ENCODE assay signal across 8 mouse cellular contexts in genomic region chr4:97775059-97775458, GRCm38 (mm10). TPM values are rescaled to one million over a fixed set of nuclear protein-coding genes. Genes with fewer than 3 reads are reported as not detected.
DNase-seq lines count a peak whose midpoint lies in the region; ATAC-seq and TF ChIP-seq lines count a peak whose summit lies in the region.

No protein-coding gene starts in this region.

- H3K27ac ChIP-seq in intestine, embryonic 15.5 days: peak overlapping the region; percentile 82
- H3K27ac ChIP-seq in liver, adult 2 months (replicated peaks; ENCODE audit: insufficient read depth, low read depth, low read length): peak overlapping the region; percentile 43
- 0 out of 2 replicates have a peak overlapping the region, but pooled peaks have one; percentile 43 for H3K27ac ChIP-seq in midbrain, postnatal 0 days (ENCODE audit: low read depth, low read length)

- H3K79me2 ChIP-seq in liver, adult 2 months (ENCODE audit: control insufficient read depth, insufficient read depth, low read length): peaks cover 11% of the 10 kb centered on the region

- intact Hi-C loops in gastrocnemius, postnatal 36 days (cut with DNase I): loop anchor here (5.0 to 10.0 kb wide), 2 partner anchors 150 to 227 kb away; no protein-coding TSS in a partner anchor

- TF ChIP-seq POLR2A in liver, adult 2 months (IDR thresholded peaks at IDR 0.05; ENCODE audit: extremely low read depth, insufficient read depth, low read length): no peak

- no peaks in the 10 kb centered on the region; the same call in 1 of the 2 replicates for H3K9me3 ChIP-seq in erythroblast, embryonic 14.5 days (ENCODE audit: control insufficient read depth, low read length)
- no peaks in the 10 kb centered on the region for H3K9me3 ChIP-seq in intestine, embryonic 15.5 days
- H3K9me3 ChIP-seq in midbrain, postnatal 0 days (ENCODE audit: low read length): no peaks in the 10 kb centered on the region

- peak overlapping the region; percentile 34 for H3K4me3 ChIP-seq in erythroblast, embryonic 14.5 days (replicated peaks)
- peak overlapping the region; percentile 26 for H3K4me3 ChIP-seq in intestine, embryonic 15.5 days (replicated peaks)
- peak overlapping the region; percentile 17 for H3K4me3 ChIP-seq in liver, adult 2 months (ENCODE audit: insufficient read depth, low read depth, low read length)
- no peak overlapping the region; the same call in 1 of the 2 replicates for H3K4me3 ChIP-seq in midbrain, postnatal 0 days (ENCODE audit: low read depth, low read length)

- peak; percentile 60 to 76 for DNase-seq in gastrocnemius, postnatal 36 days
- DNase-seq in liver, adult 2 months (ENCODE audit: extremely low read depth, low read depth, low spot score): peak; percentile 83
- DNase-seq in midbrain, postnatal 0 days (ENCODE audit: low spot score): peak; percentile 83
- DNase-seq in testis, postnatal 14 days (ENCODE audit: low spot score): peak; percentile 89

- WGBS in intestine, embryonic 15.5 days: under 1% methylated on average over 13 of the region's 13 CpGs
- under 1% methylated on average over 13 of the region's 13 CpGs for WGBS in liver, adult 2 months
- WGBS in midbrain, postnatal 0 days: under 1% methylated on average over 13 of the region's 13 CpGs

- TF ChIP-seq CTCF in liver, adult 2 months (IDR thresholded peaks at IDR 0.05; ENCODE audit: low read depth, low read length): peak; percentile 23; the same call in 1 of the 2 replicates
- peak; percentile 24 for TF ChIP-seq CTCF in midbrain, postnatal 0 days (IDR thresholded peaks at IDR 0.05)

- H3K36me3 ChIP-seq in erythroblast, embryonic 14.5 days (ENCODE audit: control insufficient read depth): no peaks in the 10 kb centered on the region
- no peaks in the 10 kb centered on the region for H3K36me3 ChIP-seq in intestine, embryonic 15.5 days
- H3K36me3 ChIP-seq in liver, adult 2 months (ENCODE audit: control insufficient read depth, insufficient read depth, low read length): no peaks in the 10 kb centered on the region
- no peaks in the 10 kb centered on the region for H3K36me3 ChIP-seq in midbrain, postnatal 0 days (ENCODE audit: insufficient read depth, low read length)

- peaks cover 12% of the 10 kb centered on the region for H3K4me1 ChIP-seq in erythroblast, embryonic 14.5 days (ENCODE audit: control insufficient read depth)
- peaks cover 5% of the 10 kb centered on the region for H3K4me1 ChIP-seq in intestine, embryonic 15.5 days (replicated peaks)
- H3K4me1 ChIP-seq in liver, adult 2 months (ENCODE audit: control insufficient read depth, insufficient read depth, low read length): peaks cover 10% of the 10 kb centered on the region; the same call in 1 of the 2 replicates
- 0 out of 2 replicates have a peak, but pooled peaks cover 2% of the 10 kb centered on the region for H3K4me1 ChIP-seq in midbrain, postnatal 0 days (ENCODE audit: insufficient read depth, low read length)

- ATAC-seq in erythroblast, adult 5-6 weeks (replicated peaks; ENCODE audit: low FRiP score, poor library complexity, severe bottlenecking): no peak
- peak; percentile 20 for ATAC-seq in common myeloid progenitor, adult 5-6 weeks (replicated peaks; ENCODE audit: low read depth, poor library complexity, severe bottlenecking)
- ATAC-seq in intestine, embryonic 15.5 days: no peak
- ATAC-seq in midbrain, postnatal 0 days (ENCODE audit: low FRiP score): no peak

- H3K9ac ChIP-seq in intestine, embryonic 15.5 days: 0 out of 2 replicates have a peak overlapping the region, but pooled peaks have one; percentile 17
- H3K9ac ChIP-seq in liver, adult 2 months (ENCODE audit: low read depth, low read length): peak overlapping the region; percentile 11; the same call in 1 of the 2 replicates
- no peak overlapping the region for H3K9ac ChIP-seq in midbrain, postnatal 0 days (replicated peaks; ENCODE audit: low read length, poor library complexity, severe bottlenecking)

- H3K27me3 ChIP-seq in erythroblast, embryonic 14.5 days (ENCODE audit: control insufficient read depth): peaks cover 66% of the 10 kb centered on the region
- no peaks in the 10 kb centered on the region for H3K27me3 ChIP-seq in intestine, embryonic 15.5 days (replicated peaks)
- H3K27me3 ChIP-seq in liver, adult 2 months (ENCODE audit: control insufficient read depth, insufficient read depth, low read length): no peaks in the 10 kb centered on the region
- H3K27me3 ChIP-seq in midbrain, postnatal 0 days (ENCODE audit: insufficient read depth, low read length): peaks cover 25% of the 10 kb centered on the region

- H3K4me2 ChIP-seq in intestine, embryonic 15.5 days (replicated peaks): peak overlapping the region; percentile 83
- peak overlapping the region; percentile 36 for H3K4me2 ChIP-seq in midbrain, postnatal 0 days (ENCODE audit: low read depth, low read length, poor library complexity, severe bottlenecking)

RNA-seq across cellular contexts. Expression of gene Nfia, which starts 2.5 kb away (rescaled TPM):
- polyA plus RNA-seq in erythroblast, embryonic 14.5 days (2012): 0.01 and 0.08 TPM in 2 replicates
- total RNA-seq in erythroblast, adult 5-6 weeks (2015; ENCODE audit: low replicate concordance): 19.6 and 21.3 TPM in 2 replicates
- total RNA-seq in erythroblast, adult 5-6 weeks (2017; ENCODE audit: low replicate concordance): 4.7 and 12.0 TPM in 2 replicates
- 9.4 and 23.0 TPM in 2 replicates for total RNA-seq in common myeloid progenitor, adult 5-6 weeks (2017)
- 10 to 100 TPM; 56.2 to 61.5 TPM for total RNA-seq in gastrocnemius, postnatal 36 days (2021)
- polyA plus RNA-seq in intestine, embryonic 15.5 days (2015; fragmentation: Nextera tagmentation; extraction: Ambion mirVana): 30.2 and 37.3 TPM in 2 replicates
- 12.5 and 20.0 TPM in 2 replicates for total RNA-seq in liver, adult 2 months (2014; rRNA removed)
- polyA plus RNA-seq in liver, adult 2 months (2012; rRNA removed): 31.7 and 32.2 TPM in 2 replicates
- total RNA-seq in midbrain, postnatal 0 days (2014; rRNA removed): 45.9 and 51.7 TPM in 2 replicates
- polyA plus RNA-seq in midbrain, postnatal 0 days (2015; fragmentation: Nextera tagmentation; extraction: Ambion mirVana): 29.9 and 35.7 TPM in 2 replicates

RNA-seq across cellular contexts. Expression of gene E130114P18Rik, which starts 2.8 kb away (rescaled TPM):
- not detected in 2 replicates for polyA plus RNA-seq in erythroblast, embryonic 14.5 days (2012)
- total RNA-seq in erythroblast, adult 5-6 weeks (2015; ENCODE audit: low replicate concordance): not detected in 2 replicates
- not detected in 2 replicates for total RNA-seq in erythroblast, adult 5-6 weeks (2017; ENCODE audit: low replicate concordance)
- not detected in 2 replicates for total RNA-seq in common myeloid progenitor, adult 5-6 weeks (2017)
- under 1 TPM in 1 of 2 experiments, not detected in 1; 0.26 TPM for total RNA-seq in gastrocnemius, postnatal 36 days (2021)
- 2.5 and 3.9 TPM in 2 replicates for polyA plus RNA-seq in intestine, embryonic 15.5 days (2015; fragmentation: Nextera tagmentation; extraction: Ambion mirVana)
- not detected in 2 replicates for total RNA-seq in liver, adult 2 months (2014; rRNA removed)
- not detected in 2 replicates for polyA plus RNA-seq in liver, adult 2 months (2012; rRNA removed)
- total RNA-seq in midbrain, postnatal 0 days (2014; rRNA removed): 8.4 and 13.5 TPM in 2 replicates
- polyA plus RNA-seq in midbrain, postnatal 0 days (2015; fragmentation: Nextera tagmentation; extraction: Ambion mirVana): 13.7 and 16.2 TPM in 2 replicates
